Mouse (Mus musculus): ENCODE measurements around the gene Synj2.

GRCm38 (mm10) chr17:6079287-6080122 is 138.4 kb downstream of the Synj2 start, which contains the start of the genes Serac1 and Gtf2h5:
- TF ChIP-seq CTCF (conservative IDR thresholded peaks at IDR 0.05; ENCODE audit: insufficient read depth, insufficient read length, low read depth, low read length) (no peak), POLR2A (IDR thresholded peaks at IDR 0.05; ENCODE audit: low read depth, low read length) (peak; percentile 42)

All from kidney, adult 2 months (tissue).